Mouse (Mus musculus): ENCODE results near the gene Ryr2.
"Not testable (repeated sequence)": the region's sequence is repeated elsewhere in the genome, so short reads cannot be mapped to it uniquely, and the experiment has no call there.

DNA sequence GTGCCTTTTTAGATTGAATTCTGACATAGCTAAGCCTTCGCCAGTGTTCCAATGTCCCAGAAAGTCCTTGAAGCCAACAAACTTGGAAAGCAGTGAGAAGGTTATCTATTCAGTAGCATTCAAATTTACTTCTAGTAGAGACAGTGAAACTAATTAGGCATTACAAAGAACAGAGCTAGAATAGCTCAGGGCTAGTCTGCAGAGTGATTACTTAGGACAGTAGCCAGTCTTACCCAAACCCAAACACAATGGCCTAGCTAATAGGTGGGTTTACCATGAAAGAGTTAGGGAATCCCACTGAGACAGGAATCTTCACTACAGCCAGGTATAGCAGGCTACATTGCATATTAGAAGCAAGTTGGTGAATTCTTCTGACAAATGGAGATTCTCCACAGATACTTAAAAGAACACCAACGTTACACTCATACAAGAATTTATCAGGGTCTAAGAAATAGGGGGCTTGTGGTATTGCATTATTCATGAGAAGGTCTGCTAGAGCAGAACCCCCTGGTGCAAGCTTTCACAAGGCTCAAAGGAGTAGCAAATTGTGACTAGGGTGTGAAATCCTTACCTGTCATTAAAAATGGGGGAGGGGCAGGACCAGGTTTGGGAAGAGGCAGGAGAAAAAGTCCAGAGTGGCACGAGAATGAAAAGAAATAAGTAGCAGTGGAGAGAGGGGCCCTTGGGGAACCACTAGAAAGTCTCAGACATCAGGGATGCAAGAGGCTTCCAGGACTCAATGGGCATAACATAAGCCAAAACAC lies 172.3 kb downstream of the Ryr2 start:
- not testable (repeated sequence) for TF ChIP-seq CTCF (IDR thresholded peaks at IDR 0.05; ENCODE audit: low read depth, low read length); POLR2A (IDR thresholded peaks at IDR 0.05; ENCODE audit: borderline replicate concordance, low read depth, low read length)

Measured in bone marrow macrophage, adult 2 months (primary cell).